Mouse (Mus musculus) liver, embryonic 15.5 days (tissue): ENCODE data around the gene Ptprm. TPM values are rescaled to one million over a fixed set of nuclear protein-coding genes. Genes with fewer than 3 reads are reported as not detected.

Source experiments
- ATAC-seq: fragments of 200-750 bp; cut with Nextera tagmentation; 2 replicates; pipeline ENCODE4 v1.8.0; 2017; ENCODE audit warnings: moderate number of reproducible peaks, mild to moderate bottlenecking, moderate library complexity; ENCODE audit not compliant: insufficient read depth
- H3K27ac ChIP-seq: fragments of 300-500 bp; sonication (generic); replicated peaks from 2 replicates; pipeline ENCODE4 v1.5.1; 2015; ENCODE audit warnings: mild to moderate bottlenecking, inconsistent platforms
- H3K27me3 ChIP-seq: fragments of 300-500 bp; sonication (generic); 2 replicates; pipeline ENCODE4 v1.6.1; 2015; ENCODE audit warnings: mild to moderate bottlenecking, inconsistent platforms
- H3K36me3 ChIP-seq: fragments of 300-500 bp; sonication (generic); replicated peaks from 2 replicates; pipeline ENCODE4 v1.6.1; 2015; ENCODE audit warnings: moderate library complexity, mild to moderate bottlenecking, inconsistent platforms
- H3K4me1 ChIP-seq: fragments of 300-500 bp; sonication (generic); replicated peaks from 2 replicates; pipeline ENCODE4 v1.6.1; 2015; ENCODE audit warnings: inconsistent platforms
- H3K4me2 ChIP-seq: fragments of 300-500 bp; sonication (generic); 2 replicates; pipeline ENCODE4 v1.6.1; 2015; ENCODE audit warnings: moderate library complexity, mild to moderate bottlenecking, inconsistent platforms
- H3K4me3 ChIP-seq: fragments of 300-500 bp; sonication (generic); replicated peaks from 2 replicates; pipeline ENCODE4 v1.5.1; 2015; ENCODE audit warnings: mild to moderate bottlenecking, inconsistent platforms
- H3K9ac ChIP-seq: fragments of 300-500 bp; sonication (generic); 2 replicates; pipeline ENCODE4 v1.6.1; 2015; ENCODE audit warnings: moderate library complexity, mild to moderate bottlenecking, inconsistent platforms
- H3K9me3 ChIP-seq: fragments of 300-500 bp; sonication (generic); replicated peaks from 2 replicates; pipeline ENCODE4 v1.6.1; 2016; ENCODE audit warnings: inconsistent platforms
- WGBS: fragments of 180-500 bp; shearing (Covaris S2); methylation state at CpG from one replicate; pipeline ENCODE4 v1.1.7; 2015; ENCODE audit warnings: mixed read lengths; ENCODE audit not compliant: insufficient replicate concordance; 5-methylcytosine and 5-hydroxymethylcytosine counted together
- polyA plus RNA-seq: library from polyadenylated mRNA; unstranded; fragments of >200 nt; fragmentation: Nextera tagmentation; extraction: Ambion mirVana; gene quantifications from 2 replicates; pipeline ENCODE4 v1.2.1, GENCODE M21; 2015

Ptprm gene
- polyA plus RNA-seq, 1 experiment from 2014 or later, result 1.4 TPM

DNA sequence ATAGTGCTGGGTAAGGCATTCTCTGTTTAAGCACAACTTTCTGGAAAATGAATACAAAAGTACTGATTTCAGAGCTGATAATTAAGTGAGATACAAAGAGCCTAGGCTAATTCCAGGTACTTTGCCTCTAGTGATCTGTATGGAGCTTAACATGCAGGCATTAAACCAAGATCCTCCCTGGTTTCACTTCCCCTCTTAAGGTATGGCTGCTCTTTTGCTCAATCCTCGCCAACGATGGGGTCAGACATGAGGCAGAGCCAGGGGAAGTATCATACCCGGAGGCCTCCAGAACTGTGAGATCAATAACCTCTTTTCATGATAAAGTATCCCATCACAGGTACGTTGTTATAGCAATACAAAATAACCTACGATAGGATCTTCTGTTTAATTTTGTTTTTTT lies 5.3 kb upstream of the Ptprm start:
- Histone ChIP-seq H3K9me3 (no peaks in the 10 kb centered on the region), H3K4me3 (no peak overlapping the region), H3K27ac (no peak overlapping the region), H3K4me2 (no peak overlapping the region), H3K27me3 (peaks cover 18% of the 10 kb centered on the region), H3K9ac (no peak overlapping the region), H3K36me3 (no peaks in the 10 kb centered on the region), H3K4me1 (no peaks in the 10 kb centered on the region)
- 60% methylated on average over 5 of the region's 5 CpGs for WGBS
- no peak for ATAC-seq

- Histone ChIP-seq H3K9me3 (no peaks in the 10 kb centered on the region), H3K4me3 (no peak overlapping the region), H3K4me2 (no peak overlapping the region), H3K36me3 (no peaks in the 10 kb centered on the region), H3K27me3 (peaks cover 28% of the 10 kb centered on the region), H3K4me1 (no peaks in the 10 kb centered on the region), H3K9ac (no peak overlapping the region), H3K27ac (no peak overlapping the region)
- WGBS, result 64% methylated on average over 7 of the region's 7 CpGs
- no peak for ATAC-seq
Measured at GRCm38 (mm10) chr17:67358541-67358940, 4.3 kb upstream of the Ptprm start.

- 49% methylated on average over 4 of the region's 4 CpGs for WGBS
- no peaks in the 10 kb centered on the region for H3K4me1 ChIP-seq
Measured at GRCm38 (mm10) chr17:67357191-67357590, 2.9 kb upstream of the Ptprm start.

GRCm38 (mm10) chr17:67355251-67355650 lies 994 bp upstream of the Ptprm start:
- Histone ChIP-seq H3K4me1 (no peaks in the 10 kb centered on the region), H3K4me3 (no peak overlapping the region), H3K27ac (no peak overlapping the region), H3K9ac (no peak overlapping the region), H3K9me3 (no peaks in the 10 kb centered on the region), H3K36me3 (no peaks in the 10 kb centered on the region), H3K27me3 (peaks cover 58% of the 10 kb centered on the region), H3K4me2 (no peak overlapping the region)
- no peak for ATAC-seq
- WGBS, result 53% methylated on average over 5 of the region's 5 CpGs

More at GRCm38 (mm10) chr17:67357191-67357590, 2.9 kb upstream of the Ptprm start:
- Histone ChIP-seq H3K27ac (no peak overlapping the region), H3K9me3 (no peaks in the 10 kb centered on the region), H3K4me2 (no peak overlapping the region), H3K9ac (no peak overlapping the region), H3K27me3 (peaks cover 42% of the 10 kb centered on the region), H3K36me3 (no peaks in the 10 kb centered on the region), H3K4me3 (no peak overlapping the region)
- ATAC-seq, result no peak

GRCm38 (mm10) chr17:67353796-67354450 lies 334 bp downstream of the Ptprm start:
- peak overlapping the region; percentile 69 for H3K4me2 ChIP-seq
- no peaks in the 10 kb centered on the region for H3K36me3 ChIP-seq
- WGBS, result under 1% methylated on average over 68 of the region's 68 CpGs
- peaks cover 58% of the 10 kb centered on the region for H3K27me3 ChIP-seq
- no peaks in the 10 kb centered on the region for H3K4me1 ChIP-seq
- no peaks in the 10 kb centered on the region for H3K9me3 ChIP-seq
- peak overlapping the region; percentile 55 for H3K4me3 ChIP-seq
- no peak overlapping the region for H3K27ac ChIP-seq
- ATAC-seq, result 0 out of 2 replicates have a peak, but pooled peaks have one; percentile 38
- peak overlapping the region; percentile 32; the same call in 1 of the 2 replicates for H3K9ac ChIP-seq

DNA sequence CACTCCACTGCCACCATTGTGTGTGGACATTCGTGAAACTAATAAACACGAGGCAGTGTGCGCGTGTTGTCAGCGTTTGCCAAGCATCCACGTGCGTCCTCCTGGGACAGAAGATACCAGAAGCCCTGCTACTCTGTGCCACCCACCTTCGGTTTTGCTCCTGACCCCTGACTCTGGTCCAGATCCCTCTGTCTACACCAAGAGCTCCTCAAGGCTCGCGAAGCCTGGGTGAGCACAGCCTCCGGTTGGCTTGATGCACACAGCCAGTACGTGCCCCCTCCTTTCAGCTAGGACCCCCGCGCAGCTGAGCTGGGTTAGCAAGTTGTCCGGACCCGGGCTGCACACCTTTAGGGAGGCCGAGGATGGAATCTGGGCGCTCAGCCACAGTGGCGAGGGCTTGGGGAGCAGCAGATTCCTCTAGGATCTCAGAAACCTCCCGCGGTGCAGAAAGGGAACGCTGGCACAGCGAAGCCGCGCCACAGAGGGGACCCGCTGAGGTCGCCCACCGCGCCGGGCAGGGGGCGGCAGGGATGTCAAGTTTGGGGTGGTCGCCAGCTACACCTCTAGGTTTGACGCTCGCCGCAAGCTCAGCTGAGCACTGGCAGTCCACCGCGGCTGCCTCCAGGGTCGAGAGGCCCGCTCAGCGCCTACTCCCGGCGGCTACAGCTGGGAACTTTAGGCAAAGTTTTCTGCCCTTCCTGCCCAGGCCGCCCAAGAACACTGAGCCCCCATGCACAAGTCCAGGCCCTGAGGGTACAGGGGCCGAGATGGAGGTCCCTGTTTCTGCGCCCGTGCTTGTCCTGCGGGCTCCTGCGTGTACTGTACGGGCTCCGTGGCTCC lies 1.1 kb downstream of the Ptprm start:
- H3K4me1 ChIP-seq, result no peaks in the 10 kb centered on the region
- peak overlapping the region; percentile 69 for H3K4me2 ChIP-seq
- H3K36me3 ChIP-seq, result no peaks in the 10 kb centered on the region
- H3K27me3 ChIP-seq, result peaks cover 58% of the 10 kb centered on the region
- no peak overlapping the region for H3K27ac ChIP-seq
- WGBS, result 2% methylated on average over 50 of the region's 50 CpGs
- H3K9me3 ChIP-seq, result no peaks in the 10 kb centered on the region
- no peak for ATAC-seq
- H3K9ac ChIP-seq, result peak overlapping the region; percentile 32; the same call in 1 of the 2 replicates
- peak overlapping the region; percentile 55 for H3K4me3 ChIP-seq

DNA sequence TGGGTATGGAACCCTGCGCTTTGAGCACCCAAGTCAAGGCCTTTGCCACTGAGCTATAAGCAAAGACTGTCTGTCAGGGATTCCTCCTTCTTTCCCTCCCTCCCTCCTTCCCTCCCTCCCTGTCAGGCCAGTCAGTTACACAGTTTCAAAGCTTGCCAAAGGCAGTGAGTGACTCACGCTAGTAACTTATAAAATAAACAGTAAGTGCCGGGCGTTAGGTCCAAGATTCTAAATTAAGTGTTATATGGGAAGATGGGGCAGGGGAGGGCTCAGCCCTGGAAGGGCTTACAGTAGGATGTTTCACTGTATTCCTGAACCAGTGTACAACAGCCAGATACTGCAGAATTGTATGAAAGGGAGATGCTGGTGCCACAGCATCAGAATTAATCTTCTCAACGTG lies 2.8 kb downstream of the Ptprm start:
- no peak overlapping the region for H3K4me2 ChIP-seq

DNA sequence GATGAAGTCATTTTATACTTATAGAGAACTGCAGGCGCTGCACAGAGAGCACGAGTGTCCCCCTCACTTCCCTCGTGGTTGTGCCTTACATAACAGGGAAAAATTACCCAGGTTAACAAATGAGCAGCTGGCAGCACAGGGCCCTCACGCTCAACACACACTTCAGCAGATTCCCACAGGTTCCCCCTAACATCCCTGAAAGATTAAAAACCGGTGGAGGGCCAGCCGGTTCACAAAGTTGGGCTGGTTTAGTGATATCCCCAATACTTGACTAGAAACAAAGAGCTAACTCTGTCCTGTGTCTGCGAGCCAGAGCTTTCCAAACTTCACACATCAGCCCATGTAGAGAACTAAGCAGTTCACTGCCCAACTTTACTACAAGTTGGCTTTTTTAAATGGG lies 3.7 kb downstream of the Ptprm start:
- ATAC-seq, result no peak
- H3K27me3 ChIP-seq, result peaks cover 50% of the 10 kb centered on the region
- WGBS, result 45% methylated on average over 7 of the region's 7 CpGs
- H3K4me2 ChIP-seq, result no peak overlapping the region
- H3K36me3 ChIP-seq, result no peaks in the 10 kb centered on the region
- no peak overlapping the region for H3K4me3 ChIP-seq
- no peak overlapping the region for H3K9ac ChIP-seq
- H3K27ac ChIP-seq, result no peak overlapping the region
- H3K4me1 ChIP-seq, result no peaks in the 10 kb centered on the region
- H3K9me3 ChIP-seq, result no peaks in the 10 kb centered on the region

More for the DNA sequence above, 2.8 kb downstream of the Ptprm start:
- Histone ChIP-seq H3K9ac (no peak overlapping the region), H3K9me3 (no peaks in the 10 kb centered on the region), H3K4me3 (no peak overlapping the region), H3K27me3 (peaks cover 58% of the 10 kb centered on the region), H3K36me3 (no peaks in the 10 kb centered on the region), H3K4me1 (no peaks in the 10 kb centered on the region), H3K27ac (no peak overlapping the region)
- WGBS, result 72% methylated on average over 5 of the region's 5 CpGs
- ATAC-seq, result no peak

DNA sequence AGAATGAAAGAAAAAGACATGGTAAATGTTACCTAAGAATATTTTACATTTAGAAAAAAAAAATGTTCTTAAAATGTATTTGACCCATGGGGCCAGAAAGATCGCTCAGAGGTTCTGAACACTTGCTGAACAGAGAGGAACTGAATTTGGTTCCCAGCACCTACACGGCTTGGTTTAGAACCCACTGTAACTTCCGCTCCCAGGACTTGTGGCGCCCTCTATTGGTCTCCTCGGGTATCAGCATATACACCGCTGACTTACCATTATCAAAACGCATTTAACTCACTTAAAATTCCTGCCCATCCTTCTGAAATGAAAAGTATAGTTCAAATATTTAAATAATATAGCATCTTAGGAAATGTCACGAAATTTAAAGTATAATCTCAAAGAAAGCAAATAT lies 4.7 kb downstream of the Ptprm start:
- Histone ChIP-seq H3K36me3 (no peaks in the 10 kb centered on the region), H3K4me2 (no peak overlapping the region), H3K27ac (no peak overlapping the region), H3K9me3 (no peaks in the 10 kb centered on the region), H3K4me3 (no peak overlapping the region), H3K27me3 (peaks cover 40% of the 10 kb centered on the region), H3K4me1 (no peaks in the 10 kb centered on the region), H3K9ac (no peak overlapping the region)
- 76% methylated on average over 8 of the region's 8 CpGs for WGBS
- ATAC-seq, result no peak

DNA sequence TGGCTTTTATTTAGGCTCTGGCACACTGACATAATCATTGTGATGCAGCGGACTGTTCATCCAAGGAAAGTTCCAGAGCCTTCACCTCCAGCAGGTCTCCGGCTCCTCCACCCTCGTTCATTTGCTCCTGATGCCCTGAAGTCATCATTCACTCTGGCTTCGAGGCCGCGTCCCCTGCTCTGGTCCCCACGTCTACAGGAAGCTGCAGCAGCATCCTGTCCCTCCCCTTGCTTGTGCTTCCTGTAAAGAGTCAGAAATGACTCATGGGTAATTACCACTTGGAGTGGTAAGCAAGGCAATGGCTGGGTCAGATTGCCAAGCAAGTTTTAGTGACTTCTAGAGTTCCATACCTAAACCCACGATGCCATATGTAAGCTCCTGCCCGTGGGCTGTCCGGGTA lies 7.3 kb downstream of the Ptprm start:
- H3K4me1 ChIP-seq, result no peaks in the 10 kb centered on the region
- 35% methylated on average over 10 of the region's 10 CpGs for WGBS
- peak; percentile 51; the same call in 1 of the 2 replicates for ATAC-seq

GRCm38 (mm10) chr17:67345157-67345556 lies 9.1 kb downstream of the Ptprm start:
- Histone ChIP-seq H3K4me1 (no peaks in the 10 kb centered on the region), H3K36me3 (no peaks in the 10 kb centered on the region), H3K9me3 (no peaks in the 10 kb centered on the region), H3K4me2 (no peak overlapping the region), H3K27me3 (no peaks in the 10 kb centered on the region), H3K27ac (no peak overlapping the region), H3K4me3 (no peak overlapping the region), H3K9ac (no peak overlapping the region)
- 71% methylated on average over 8 of the region's 8 CpGs for WGBS
- ATAC-seq, result no peak

More for the DNA sequence above, 7.3 kb downstream of the Ptprm start:
- no peak overlapping the region for H3K4me2 ChIP-seq
- no peak overlapping the region for H3K27ac ChIP-seq
- no peaks in the 10 kb centered on the region for H3K9me3 ChIP-seq
- peaks cover 14% of the 10 kb centered on the region for H3K27me3 ChIP-seq
- H3K9ac ChIP-seq, result no peak overlapping the region
- no peaks in the 10 kb centered on the region for H3K36me3 ChIP-seq
- no peak overlapping the region for H3K4me3 ChIP-seq
